Mouse (Mus musculus) heart, embryonic 11.5 days (tissue): Measurements from ENCODE around the gene Tmem192. TPM values are rescaled to one million over a fixed set of nuclear protein-coding genes. Genes with fewer than 3 reads are reported as not detected.

ENCODE experiments used
- ATAC-seq: fragments of 200-750 bp; cut with Nextera tagmentation; replicated peaks from 2 replicates; pipeline ENCODE4 v1.8.0; 2017; ENCODE audit warnings: moderate library complexity; ENCODE audit not compliant: insufficient number of reproducible peaks, low FRiP score, low TSS enrichment
- H3K27ac ChIP-seq: fragments of 300-500 bp; sonication (generic); 2 replicates; pipeline ENCODE4 v1.5.1; 2014; ENCODE audit warnings: mild to moderate bottlenecking, low read depth, low read length
- H3K27me3 ChIP-seq: fragments of 300-500 bp; sonication (generic); 2 replicates; pipeline ENCODE4 v1.6.1; 2014; ENCODE audit warnings: mild to moderate bottlenecking, low read length, mixed read lengths; ENCODE audit not compliant: control insufficient read depth, insufficient read depth
- H3K36me3 ChIP-seq: fragments of 300-500 bp; sonication (generic); 2 replicates; pipeline ENCODE4 v1.6.1; 2014; ENCODE audit warnings: mild to moderate bottlenecking, low read length, moderate library complexity, mixed read lengths; ENCODE audit not compliant: control insufficient read depth, insufficient read depth
- H3K4me1 ChIP-seq: fragments of 300-500 bp; sonication (generic); 2 replicates; pipeline ENCODE4 v1.6.1; 2014; ENCODE audit warnings: low read length; ENCODE audit not compliant: control insufficient read depth, insufficient read depth
- H3K4me2 ChIP-seq: fragments of 300-500 bp; sonication (generic); 2 replicates; pipeline ENCODE4 v1.6.1; 2014; ENCODE audit warnings: mild to moderate bottlenecking, moderate library complexity
- H3K4me3 ChIP-seq: fragments of 300-500 bp; sonication (generic); 2 replicates; pipeline ENCODE4 v1.5.1; 2014; ENCODE audit warnings: low read depth, low read length
- H3K9ac ChIP-seq: fragments of 300-500 bp; sonication (generic); 2 replicates; pipeline ENCODE4 v1.6.1; 2014; ENCODE audit warnings: mild to moderate bottlenecking, low read depth, low read length, moderate library complexity
- H3K9me3 ChIP-seq: fragments of 300-500 bp; sonication (generic); replicated peaks from 2 replicates; pipeline ENCODE4 v1.6.1; 2016; ENCODE audit warnings: low read length; ENCODE audit not compliant: control insufficient read depth
- WGBS: fragments of 180-500 bp; shearing (Covaris S2); extraction: QIAGEN DNeasy Blood & Tissue Kit; methylation state at CpG from one replicate; pipeline ENCODE4 v1.1.7; 2014; ENCODE audit not compliant: insufficient replicate concordance; 5-methylcytosine and 5-hydroxymethylcytosine counted together
- polyA plus RNA-seq: library from polyadenylated mRNA; unstranded; fragments of >200 nt; fragmentation: Nextera tagmentation; extraction: Ambion mirVana; gene quantifications from 2 replicates; pipeline ENCODE4 v1.2.1, GENCODE M21; 2014

Gene Tmem192
- polyA plus RNA-seq, 1 experiment from 2014 or later = 24.8 TPM

- WGBS = 72% methylated on average over 3 of the region's 3 CpGs
- ATAC-seq = no peak
Observed at GRCm38 (mm10) chr8:64923329-64923728, 23.7 kb upstream of the Tmem192 start.

DNA sequence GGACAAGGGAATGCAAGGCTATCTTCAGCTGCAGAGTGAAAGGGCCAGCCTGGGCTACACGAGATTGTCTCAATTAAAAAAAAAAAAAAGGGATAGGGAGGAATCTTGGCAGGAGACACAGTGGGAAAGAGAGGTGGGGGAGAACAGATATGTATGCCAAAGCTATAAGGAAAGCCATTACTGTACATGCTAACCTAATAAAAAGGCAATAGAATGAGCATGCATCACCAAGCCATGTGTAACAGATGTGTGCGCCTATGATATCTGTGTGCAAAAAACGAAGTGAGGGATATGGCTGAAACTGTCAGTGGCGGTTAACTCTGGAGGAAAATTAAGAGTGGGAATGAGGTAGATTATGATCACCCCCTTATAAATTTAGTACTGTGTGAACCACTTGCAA is 21.2 kb upstream of the Tmem192 start:
- WGBS = 83% methylated on average over 4 of the region's 4 CpGs
- H3K4me1 ChIP-seq = no peaks in the 10 kb centered on the region
- H3K9me3 ChIP-seq = no peaks in the 10 kb centered on the region
- ATAC-seq = no peak
- no peak overlapping the region for H3K27ac ChIP-seq
- no peaks in the 10 kb centered on the region for H3K36me3 ChIP-seq
- no peak overlapping the region for H3K9ac ChIP-seq
- H3K27me3 ChIP-seq = no peaks in the 10 kb centered on the region
- no peak overlapping the region for H3K4me2 ChIP-seq
- no peak overlapping the region for H3K4me3 ChIP-seq

More at GRCm38 (mm10) chr8:64923329-64923728, 23.7 kb upstream of the Tmem192 start:
- Histone ChIP-seq H3K4me1 (no peaks in the 10 kb centered on the region), H3K4me3 (no peak overlapping the region), H3K36me3 (no peaks in the 10 kb centered on the region), H3K9me3 (no peaks in the 10 kb centered on the region), H3K4me2 (no peak overlapping the region), H3K27ac (no peak overlapping the region), H3K27me3 (no peaks in the 10 kb centered on the region), H3K9ac (no peak overlapping the region)

DNA sequence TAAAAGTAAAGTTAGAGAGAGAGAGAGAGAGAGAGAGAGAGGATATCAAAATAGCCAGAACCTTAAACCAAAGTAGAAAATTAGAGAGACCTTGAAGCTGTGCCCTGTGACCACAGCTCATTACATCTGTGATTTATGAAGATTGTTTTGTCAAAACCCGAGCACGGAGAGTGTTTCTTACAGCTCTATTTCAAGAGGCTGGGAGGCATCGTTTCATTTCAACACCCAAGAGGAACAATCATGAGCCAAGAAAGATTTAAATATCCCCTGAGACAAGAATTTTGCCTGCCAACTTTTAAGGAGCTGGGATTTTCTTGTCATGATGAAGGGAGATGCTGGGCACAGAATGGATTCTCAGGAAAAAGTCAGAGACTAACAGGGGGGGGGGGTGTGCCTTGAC is 20.6 kb upstream of the Tmem192 start:
- no peaks in the 10 kb centered on the region for H3K36me3 ChIP-seq
- no peak overlapping the region for H3K4me3 ChIP-seq
- no peak overlapping the region for H3K9ac ChIP-seq
- no peaks in the 10 kb centered on the region for H3K9me3 ChIP-seq
- WGBS = 54% methylated on average over 3 of the region's 3 CpGs
- no peak overlapping the region for H3K27ac ChIP-seq
- no peaks in the 10 kb centered on the region for H3K4me1 ChIP-seq
- H3K4me2 ChIP-seq = no peak overlapping the region
- H3K27me3 ChIP-seq = no peaks in the 10 kb centered on the region
- ATAC-seq = no peak

DNA sequence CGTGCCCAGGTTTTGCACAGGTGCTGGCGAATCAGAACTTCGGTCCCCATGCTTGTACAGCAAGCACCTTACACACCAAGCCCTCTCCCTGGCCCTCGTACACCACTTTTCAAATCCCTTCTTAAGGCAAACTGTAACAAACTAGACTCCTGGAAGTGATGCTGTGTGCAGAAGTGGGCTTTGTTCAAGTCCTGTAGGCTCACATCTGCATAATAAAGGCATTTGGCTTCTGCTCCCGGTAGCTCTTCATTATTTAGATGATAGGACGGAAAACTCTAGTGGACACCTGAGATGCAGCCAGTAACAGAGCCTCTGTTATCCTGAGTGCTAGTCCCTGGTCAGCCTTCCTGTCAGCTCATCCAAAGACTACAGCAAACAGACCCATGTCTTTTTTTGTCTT is 18.0 kb upstream of the Tmem192 start:
- H3K27ac ChIP-seq = no peak overlapping the region
- no peak overlapping the region for H3K4me3 ChIP-seq
- no peaks in the 10 kb centered on the region for H3K4me1 ChIP-seq
- no peak overlapping the region for H3K4me2 ChIP-seq
- no peak for ATAC-seq
- no peak overlapping the region for H3K9ac ChIP-seq
- WGBS = 84% methylated on average over 6 of the region's 6 CpGs
- no peaks in the 10 kb centered on the region for H3K27me3 ChIP-seq
- no peaks in the 10 kb centered on the region for H3K9me3 ChIP-seq
- H3K36me3 ChIP-seq = no peaks in the 10 kb centered on the region

DNA sequence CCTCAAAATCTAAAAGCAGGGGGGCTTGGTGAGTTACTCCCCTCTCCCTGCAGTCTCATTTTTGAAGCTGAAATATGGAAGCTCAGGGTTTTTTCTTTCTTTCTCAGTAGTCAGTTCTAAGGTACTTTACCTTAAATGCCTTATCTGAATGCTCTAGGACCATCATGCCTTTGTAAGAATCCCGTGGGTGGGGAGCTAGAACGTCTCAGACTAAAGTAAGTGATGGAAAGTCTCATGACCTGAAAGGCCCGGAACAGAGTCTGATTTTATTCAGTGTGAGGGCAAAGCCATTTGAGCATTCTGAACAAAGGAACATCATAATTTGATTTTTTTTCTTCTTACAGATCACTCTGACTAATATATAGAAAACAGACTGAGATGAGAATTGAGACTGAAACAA is 12.0 kb upstream of the Tmem192 start:
- ATAC-seq = no peak
- no peak overlapping the region for H3K9ac ChIP-seq
- H3K4me3 ChIP-seq = no peak overlapping the region
- H3K9me3 ChIP-seq = no peaks in the 10 kb centered on the region
- no peak overlapping the region for H3K27ac ChIP-seq
- no peaks in the 10 kb centered on the region for H3K27me3 ChIP-seq
- H3K4me1 ChIP-seq = no peaks in the 10 kb centered on the region
- H3K36me3 ChIP-seq = no peaks in the 10 kb centered on the region
- no peak overlapping the region for H3K4me2 ChIP-seq
- 75% methylated on average over 3 of the region's 3 CpGs for whole genome bisulfite sequencing

- Histone ChIP-seq H3K9ac (no peak overlapping the region), H3K9me3 (no peaks in the 10 kb centered on the region), H3K27ac (no peak overlapping the region), H3K27me3 (peaks cover 7% of the 10 kb centered on the region), H3K4me3 (no peak overlapping the region), H3K4me1 (no peaks in the 10 kb centered on the region), H3K36me3 (no peaks in the 10 kb centered on the region), H3K4me2 (no peak overlapping the region)
- 70% methylated on average over 8 of the region's 8 CpGs for WGBS
- ATAC-seq = no peak
Observed at GRCm38 (mm10) chr8:64941019-64941418, 6.0 kb upstream of the Tmem192 start.

- H3K4me2 ChIP-seq = no peak overlapping the region; the same call in 1 of the 2 replicates
- no peak for ATAC-seq
- no peak overlapping the region for H3K9ac ChIP-seq
- no peak overlapping the region for H3K27ac ChIP-seq
- H3K36me3 ChIP-seq = no peaks in the 10 kb centered on the region
- no peaks in the 10 kb centered on the region for H3K9me3 ChIP-seq
- 13% methylated on average over 9 of the region's 9 CpGs for WGBS
- H3K4me3 ChIP-seq = no peak overlapping the region
- no peaks in the 10 kb centered on the region for H3K4me1 ChIP-seq
- H3K27me3 ChIP-seq = peaks cover 7% of the 10 kb centered on the region
Observed at GRCm38 (mm10) chr8:64941495-64941894, 5.5 kb upstream of the Tmem192 start.

DNA sequence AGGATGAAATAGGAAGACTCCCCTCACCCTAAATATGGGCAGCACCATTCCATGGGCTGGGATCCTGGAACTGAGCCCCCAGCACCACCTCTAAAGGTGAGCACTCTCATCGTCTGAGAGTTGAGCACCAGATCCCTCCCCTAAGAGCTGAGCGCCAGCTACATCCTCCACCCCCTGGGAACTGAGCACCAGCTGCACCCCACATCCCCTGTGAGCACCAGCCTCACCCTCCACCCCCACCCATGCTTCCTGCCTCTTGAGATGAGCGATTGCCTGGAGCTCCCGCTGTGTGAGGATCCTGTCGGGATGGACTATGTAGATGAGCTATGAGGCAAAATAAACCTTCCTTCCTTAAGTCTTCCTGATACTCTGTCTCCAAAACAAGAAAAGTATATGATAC is 4.0 kb upstream of the Tmem192 start:
- Histone ChIP-seq H3K4me3 (no peak overlapping the region), H3K4me2 (no peak overlapping the region), H3K27me3 (peaks cover 7% of the 10 kb centered on the region), H3K9me3 (no peaks in the 10 kb centered on the region), H3K4me1 (no peaks in the 10 kb centered on the region), H3K36me3 (no peaks in the 10 kb centered on the region), H3K9ac (no peak overlapping the region), H3K27ac (no peak overlapping the region)
- no peak for ATAC-seq
- 11% methylated on average over 5 of the region's 5 CpGs for WGBS

- Histone ChIP-seq H3K27ac (no peak overlapping the region), H3K27me3 (peaks cover 7% of the 10 kb centered on the region), H3K4me2 (no peak overlapping the region), H3K36me3 (no peaks in the 10 kb centered on the region), H3K9me3 (no peaks in the 10 kb centered on the region), H3K9ac (no peak overlapping the region), H3K4me1 (no peaks in the 10 kb centered on the region), H3K4me3 (no peak overlapping the region)
- WGBS = 25% methylated on average over 5 of the region's 5 CpGs
- ATAC-seq = no peak
Observed at GRCm38 (mm10) chr8:64944831-64945230, 2.2 kb upstream of the Tmem192 start.
